Mouse (Mus musculus) MEL (cell line): ENCODE measurements around the gene Pcgf3. TPM values are rescaled to one million over a fixed set of nuclear protein-coding genes. Genes with fewer than 3 reads are reported as not detected.

Experiments
- DNase-seq: peaks from one replicate; pipeline ENCODE4 v3.0.0; 2011; ENCODE audit warnings: low read depth, low spot score
- H3K27ac ChIP-seq: 2 replicates; pipeline ENCODE4 v1.5.1; 2012; ENCODE audit warnings: low read depth, mild to moderate bottlenecking, control low read depth, low read length, moderate library complexity; ENCODE audit not compliant: control insufficient read depth
- H3K27me3 ChIP-seq, 2 experiments: fragments of 150-350 bp in 1 of 2; sonication (generic) in 1 of 2; 2 replicates each; pipeline ENCODE4 v1.6.1; 2012; ENCODE audit warnings: low read length in 2 of 2, mild to moderate bottlenecking in 2 of 2, improper control_type of control experiment in 1 of 2, moderate library complexity in 1 of 2; ENCODE audit not compliant: insufficient read depth in 2 of 2, control insufficient read depth in 1 of 2
- H3K36me3 ChIP-seq, 2 experiments: 2 replicates each; pipeline ENCODE4 v1.6.1; 2012 to 2014; ENCODE audit warnings: low read length in 2 of 2, improper control_type of control experiment in 1 of 2, inconsistent platforms in 1 of 2, mild to moderate bottlenecking in 1 of 2; ENCODE audit not compliant: insufficient read depth in 2 of 2, control insufficient read depth in 1 of 2
- H3K4me1 ChIP-seq, 2 experiments: fragments of 150-350 bp in 1 of 2; sonication (generic) in 1 of 2; 2 replicates each; pipeline ENCODE4 v1.6.1; 2012; ENCODE audit warnings: low read length in 2 of 2, improper control_type of control experiment in 1 of 2, mild to moderate bottlenecking in 1 of 2; ENCODE audit not compliant: insufficient read depth in 2 of 2, control insufficient read depth in 1 of 2
- H3K4me3 ChIP-seq, 2 experiments: fragments of 150-350 bp in 1 of 2; sonication (generic) in 1 of 2; 2 replicates each; pipeline ENCODE4 v1.5.1; 2012; ENCODE audit warnings: low read depth in 2 of 2, low read length in 2 of 2, mild to moderate bottlenecking in 2 of 2, moderate library complexity in 2 of 2, control low read depth in 1 of 2, improper control_type of control experiment in 1 of 2; ENCODE audit not compliant: control insufficient read depth in 1 of 2, insufficient read depth in 1 of 2
- H3K79me2 ChIP-seq: 2 replicates; pipeline ENCODE4 v1.6.1; 2012; ENCODE audit warnings: mild to moderate bottlenecking, low read length, moderate library complexity; ENCODE audit not compliant: control insufficient read depth, poor library complexity, insufficient read depth
- H3K9ac ChIP-seq: 2 replicates; pipeline ENCODE4 v1.6.1; 2012; ENCODE audit warnings: low read depth, mild to moderate bottlenecking, control low read depth, low read length, moderate library complexity; ENCODE audit not compliant: control insufficient read depth, poor library complexity, severe bottlenecking
- H3K9me3 ChIP-seq: fragments of 150-350 bp; sonication (generic); replicated peaks from 2 replicates; pipeline ENCODE4 v1.6.1; 2012; ENCODE audit warnings: mild to moderate bottlenecking, low read length, improper control_type of control experiment, moderate library complexity; ENCODE audit not compliant: insufficient read depth
- CHD1 ChIP-seq: IDR thresholded peaks from 2 replicates; pipeline ENCODE4 v1.6.1; 2012; ENCODE audit warnings: low read depth, mild to moderate bottlenecking, inconsistent platforms, low read length, improper control_type of control experiment
- CTCF ChIP-seq, 3 experiments: IDR thresholded peaks in 2 of 3; conservative IDR thresholded peaks in 1 of 3; 2 replicates each; pipeline ENCODE4 v1.5.1; 2011 to 2012; ENCODE audit warnings: low read length in 3 of 3, low read depth in 2 of 3, mild to moderate bottlenecking in 2 of 3, improper control_type of control experiment in 1 of 3, inconsistent platforms in 1 of 3, mixed read lengths in 1 of 3, moderate library complexity in 1 of 3; ENCODE audit not compliant: control insufficient read depth in 1 of 3, insufficient read depth in 1 of 3, poor library complexity in 1 of 3, severe bottlenecking in 1 of 3
- ELF1 ChIP-seq: IDR thresholded peaks from 2 replicates; pipeline ENCODE4 v1.6.1; 2014; ENCODE audit warnings: low read depth, mild to moderate bottlenecking, inconsistent platforms, low read length, improper control_type of control experiment, moderate library complexity
- EP300 ChIP-seq, 2 experiments: IDR thresholded peaks; 2 replicates each; pipeline ENCODE4 v1.6.1; 2011; ENCODE audit warnings: improper control_type of control experiment in 2 of 2, low read length in 2 of 2, low read depth in 1 of 2, mild to moderate bottlenecking in 1 of 2
- GATA1 ChIP-seq: IDR thresholded peaks from 2 replicates; pipeline ENCODE4 v1.6.1; 2011; ENCODE audit warnings: low read depth, low read length, improper control_type of control experiment
- HCFC1 ChIP-seq: IDR thresholded peaks from 2 replicates; pipeline ENCODE4 v1.6.1; 2012; ENCODE audit warnings: low read depth, mild to moderate bottlenecking, inconsistent platforms, low read length, improper control_type of control experiment, moderate library complexity
- KAT2A ChIP-seq: conservative IDR thresholded peaks from 2 replicates; pipeline ENCODE4 v1.6.1; 2012; ENCODE audit warnings: low read depth, low read length, improper control_type of control experiment, inconsistent platforms
- MAFK ChIP-seq: IDR thresholded peaks from 2 replicates; pipeline ENCODE4 v1.6.1; 2011; ENCODE audit warnings: low read depth, mild to moderate bottlenecking, low read length, improper control_type of control experiment, borderline replicate concordance
- MEF2A ChIP-seq: IDR thresholded peaks from 2 replicates; pipeline ENCODE4 v1.6.1; 2014; ENCODE audit warnings: low read depth, mild to moderate bottlenecking, inconsistent platforms, low read length, improper control_type of control experiment; ENCODE audit not compliant: poor library complexity, insufficient replicate concordance, severe bottlenecking; ENCODE audit errors: extremely low read depth
- MXI1 ChIP-seq: IDR thresholded peaks from 2 replicates; pipeline ENCODE4 v1.6.1; 2011; ENCODE audit warnings: mild to moderate bottlenecking, low read depth, low read length, improper control_type of control experiment
- NRF1 ChIP-seq: IDR thresholded peaks from 2 replicates; pipeline ENCODE4 v1.6.1; 2014; ENCODE audit warnings: low read depth, mild to moderate bottlenecking, inconsistent platforms, low read length, improper control_type of control experiment, moderate library complexity; ENCODE audit not compliant: poor library complexity, insufficient read depth, severe bottlenecking
- POLR2AphosphoS5 ChIP-seq: IDR thresholded peaks from 2 replicates; pipeline ENCODE4 v1.6.1; 2012; ENCODE audit warnings: low read depth, borderline replicate concordance, mild to moderate bottlenecking, inconsistent platforms, low read length, moderate library complexity, mixed read lengths
- RAD21 ChIP-seq: IDR thresholded peaks from 2 replicates; pipeline ENCODE4 v1.6.1; 2011; ENCODE audit warnings: mild to moderate bottlenecking, low read depth, low read length, improper control_type of control experiment
- SIN3A ChIP-seq: IDR thresholded peaks from 2 replicates; pipeline ENCODE4 v1.6.1; 2012; ENCODE audit warnings: low read length, improper control_type of control experiment, inconsistent platforms
- TCF12 ChIP-seq: IDR thresholded peaks from 2 replicates; pipeline ENCODE4 v1.6.1; 2014; ENCODE audit warnings: low read depth, mild to moderate bottlenecking, inconsistent platforms, low read length, improper control_type of control experiment, moderate library complexity
- UBTF ChIP-seq: IDR thresholded peaks from 2 replicates; pipeline ENCODE4 v1.6.1; 2012; ENCODE audit warnings: low read depth, mild to moderate bottlenecking, inconsistent platforms, low read length, improper control_type of control experiment, moderate library complexity, borderline replicate concordance; ENCODE audit not compliant: insufficient read depth
- USF1 ChIP-seq: IDR thresholded peaks from 2 replicates; pipeline ENCODE4 v1.6.1; 2014; ENCODE audit warnings: low read depth, mild to moderate bottlenecking, inconsistent platforms, low read length, improper control_type of control experiment, moderate library complexity
- polyA plus RNA-seq, 2 experiments: library from polyadenylated mRNA; stranded (reverse) in 1 of 2; unstranded in 1 of 2; fragments of >175 nt in 1 of 2; fragments of >200 nt in 1 of 2; gene quantifications; 2 replicates each; pipeline versions ENCODE4 v1.2.1 to v1.2.4; 2012; ENCODE audit warnings: low replicate concordance in 2 of 2, low read depth in 1 of 2; ENCODE audit not compliant: insufficient read length in 2 of 2, insufficient read depth in 1 of 2, missing spikeins in 1 of 2
- total RNA-seq: library from RNA; depleted of rRNA; stranded (reverse); fragments of 300-350 nt; gene quantifications from 2 replicates; pipeline ENCODE4 v1.2.3, GENCODE M21; 2012

The Pcgf3 gene
- total and polyA plus RNA-seq, 3 experiments, result 7.3 to 26.4 TPM; not detected in 1

GRCm38 (mm10) chr5:108521896-108522295, 60.9 kb downstream of the Pcgf3 start:
- Histone ChIP-seq H3K36me3 (peaks cover 0 to 2% of the 10 kb centered on the region in 2 experiments; a peak in 2 of 4 replicates), H3K27ac (no peak overlapping the region), H3K4me1 (peaks cover 0 to 4% of the 10 kb centered on the region in 2 experiments; a peak in 2 of 4 replicates), H3K4me3 (no peak overlapping the region), H3K27me3 (no peaks in the 10 kb centered on the region), H3K79me2 (no peaks in the 10 kb centered on the region), H3K9me3 (no peaks in the 10 kb centered on the region), H3K9ac (no peak overlapping the region)
- DNase-seq, result no peak
- no peak for TF ChIP-seq TCF12
- TF ChIP-seq USF1, result no peak
- no peak for TF ChIP-seq SIN3A
- TF ChIP-seq MEF2A, result no peak
- no peak for TF ChIP-seq CHD1
- no peak for TF ChIP-seq EP300 (IDR thresholded peaks at IDR 0.05; ENCODE audit: low read depth in 1 of 2, low read length in 2 of 2)
- no peak for TF ChIP-seq UBTF
- TF ChIP-seq POLR2AphosphoS5, result no peak
- TF ChIP-seq GATA1, result no peak
- TF ChIP-seq CTCF (IDR thresholded peaks at IDR 0.05 in 2 of 3, conservative IDR thresholded peaks at IDR 0.05 in 1 of 3; ENCODE audit: control insufficient read depth in 1 of 3, insufficient read depth in 1 of 3, low read depth in 2 of 3, low read length in 3 of 3, poor library complexity in 1 of 3, severe bottlenecking in 1 of 3), result no peak
- no peak for TF ChIP-seq ELF1
- no peak for TF ChIP-seq HCFC1
- no peak for TF ChIP-seq MXI1
- TF ChIP-seq MAFK, result no peak

GRCm38 (mm10) chr5:108522597-108522996, 61.6 kb downstream of the Pcgf3 start:
- no peaks in the 10 kb centered on the region for H3K9me3 ChIP-seq
- no peaks in the 10 kb centered on the region for H3K36me3 ChIP-seq
- H3K4me1 ChIP-seq, result no peaks in the 10 kb centered on the region
- H3K79me2 ChIP-seq, result no peaks in the 10 kb centered on the region
- no peak overlapping the region for H3K4me3 ChIP-seq
- no peaks in the 10 kb centered on the region for H3K27me3 ChIP-seq
- TF ChIP-seq RAD21 (no peak), MXI1 (no peak), CHD1 (no peak), ELF1 (no peak), SIN3A (no peak), NRF1 (no peak), KAT2A (no peak)
- TF ChIP-seq, all 39 proteins: peak for 0
- Histone ChIP-seq H3K9ac (no peak overlapping the region), H3K27ac (no peak overlapping the region)
- no peak for DNase-seq
